Mouse (Mus musculus): Measurements from ENCODE around the gene Irf2bpl. TPM values are rescaled to one million over a fixed set of nuclear protein-coding genes. Genes with fewer than 3 reads are reported as not detected.

Gene Irf2bpl
- total RNA-seq, 2 experiments from 2014 or later, result 68.3 to 69.5 TPM

- no peak for DNase-seq
Observed at GRCm38 (mm10) chr12:86885746-86886145, 1.1 kb upstream of the Irf2bpl start.

- no peak for DNase-seq
Observed at GRCm38 (mm10) chr12:86885336-86885735, 738 bp upstream of the Irf2bpl start.

GRCm38 (mm10) chr12:86883280-86884196, 1.1 kb downstream of the Irf2bpl start:
- DNase-seq, result peak in 1 of 2 experiments; percentile 54

GRCm38 (mm10) chr12:86883019-86883279, 1.6 kb downstream of the Irf2bpl start:
- peak in 1 of 2 experiments; percentile 74 for DNase-seq

- peak in 1 of 2 experiments; percentile 77 for DNase-seq
Observed at GRCm38 (mm10) chr12:86882279-86883018, 2.1 kb downstream of the Irf2bpl start.

- peak in 1 of 2 experiments; percentile 19 for DNase-seq
Observed at GRCm38 (mm10) chr12:86881809-86882278, 2.8 kb downstream of the Irf2bpl start.

- no peak for DNase-seq
Observed at GRCm38 (mm10) chr12:86880090-86880723, 4.4 kb downstream of the Irf2bpl start.

GRCm38 (mm10) chr12:86879446-86880085, 5.0 kb downstream of the Irf2bpl start:
- no peak for DNase-seq

GRCm38 (mm10) chr12:86878426-86879353, 5.9 kb downstream of the Irf2bpl start:
- DNase-seq, result no peak

GRCm38 (mm10) chr12:86876981-86877380, 7.6 kb downstream of the Irf2bpl start:
- DNase-seq, result no peak

- DNase-seq, result no peak
Observed at GRCm38 (mm10) chr12:86876116-86876515, 8.5 kb downstream of the Irf2bpl start.

- no peak for DNase-seq
Observed at GRCm38 (mm10) chr12:86872335-86873040, 12.1 kb downstream of the Irf2bpl start.

GRCm38 (mm10) chr12:86871666-86872334, 12.8 kb downstream of the Irf2bpl start:
- DNase-seq, result no peak

GRCm38 (mm10) chr12:86870996-86871395, 13.6 kb downstream of the Irf2bpl start:
- no peak for DNase-seq

GRCm38 (mm10) chr12:86869761-86870160, 14.8 kb downstream of the Irf2bpl start:
- no peak for DNase-seq

- DNase-seq, result no peak
Observed at GRCm38 (mm10) chr12:86867271-86868223, 17.1 kb downstream of the Irf2bpl start.

GRCm38 (mm10) chr12:86864316-86865020, 20.1 kb downstream of the Irf2bpl start:
- no peak for DNase-seq

Data from layer of hippocampus, postnatal 36 days (tissue).